Mouse (Mus musculus) CH12.LX (cell line): ENCODE results near the gene Vmn2r118. TPM values are rescaled to one million over a fixed set of nuclear protein-coding genes. Genes with fewer than 3 reads are reported as not detected.

ENCODE experiments used
- DNase-seq: peaks from one replicate; pipeline ENCODE4 v3.0.0-alpha.2; 2013; ENCODE audit errors: extremely low read depth
- H3K27ac ChIP-seq: 2 replicates; pipeline ENCODE4 v1.5.1; 2012; ENCODE audit warnings: low read depth, mild to moderate bottlenecking, control low read depth, moderate library complexity; ENCODE audit not compliant: insufficient read depth
- H3K27me3 ChIP-seq: replicated peaks from 2 replicates; pipeline ENCODE3; 2012; ENCODE audit warnings: inconsistent platforms
- H3K36me3 ChIP-seq, 2 experiments: replicated peaks in 1 of 2; 2 replicates each; pipeline versions ENCODE3 to v1.6.1; 2012; ENCODE audit warnings: inconsistent platforms in 1 of 2, low read length in 1 of 2, mild to moderate bottlenecking in 1 of 2, mixed read lengths in 1 of 2, moderate library complexity in 1 of 2; ENCODE audit not compliant: control insufficient read depth in 1 of 2, insufficient read depth in 1 of 2
- H3K4me1 ChIP-seq, 2 experiments: 2 replicates each; pipeline ENCODE4 v1.6.1; 2012; ENCODE audit warnings: inconsistent platforms in 1 of 2, moderate library complexity in 1 of 2; ENCODE audit not compliant: insufficient read depth in 2 of 2, control insufficient read depth in 1 of 2
- H3K4me2 ChIP-seq: 2 replicates; pipeline ENCODE4 v1.6.1; 2012; ENCODE audit warnings: low read depth, mild to moderate bottlenecking, control low read depth; ENCODE audit not compliant: poor library complexity, insufficient read depth, severe bottlenecking
- H3K4me3 ChIP-seq, 3 experiments: fragments of 150-350 bp in 1 of 3; sonication (generic) in 1 of 3; replicated peaks in 1 of 3; 2 replicates each; pipeline versions ENCODE3 to v1.5.1; 2011 to 2012; ENCODE audit warnings: low read depth in 2 of 3, low read length in 2 of 3, mild to moderate bottlenecking in 2 of 3, moderate library complexity in 2 of 3, control low read depth in 1 of 3, improper control_type of control experiment in 1 of 3, inconsistent platforms in 1 of 3, mixed read lengths in 1 of 3; ENCODE audit not compliant: poor library complexity in 1 of 3
- H3K79me2 ChIP-seq: replicated peaks from 2 replicates; pipeline ENCODE4 v1.6.1; 2012; ENCODE audit warnings: mild to moderate bottlenecking, moderate library complexity; ENCODE audit not compliant: control insufficient read depth, poor library complexity, insufficient read depth, severe bottlenecking; ENCODE audit errors: extremely low read depth
- H3K9ac ChIP-seq: 2 replicates; pipeline ENCODE4 v1.6.1; 2012; ENCODE audit warnings: low read depth, mild to moderate bottlenecking, control low read depth, moderate library complexity; ENCODE audit not compliant: insufficient read depth
- H3K9me3 ChIP-seq: replicated peaks from 2 replicates; pipeline ENCODE3; 2012; ENCODE audit warnings: low read length, inconsistent platforms, mixed read lengths
- BHLHE40 ChIP-seq: IDR thresholded peaks from 2 replicates; pipeline ENCODE4 v1.6.1; 2011; ENCODE audit warnings: mild to moderate bottlenecking, low read depth, low read length, improper control_type of control experiment
- CHD2 ChIP-seq: IDR thresholded peaks from 2 replicates; pipeline ENCODE4 v1.6.1; 2011; ENCODE audit warnings: low read length, improper control_type of control experiment
- CTCF ChIP-seq, 2 experiments: IDR thresholded peaks in 1 of 2; conservative IDR thresholded peaks in 1 of 2; 2 replicates each; pipeline ENCODE4 v1.5.1; 2011 to 2012; ENCODE audit warnings: low read depth in 2 of 2, low read length in 2 of 2, improper control_type of control experiment in 1 of 2, inconsistent platforms in 1 of 2, mild to moderate bottlenecking in 1 of 2, moderate library complexity in 1 of 2
- EP300 ChIP-seq: IDR thresholded peaks from 2 replicates; pipeline ENCODE4 v1.6.1; 2011; ENCODE audit warnings: low read length, improper control_type of control experiment
- ETS1 ChIP-seq: conservative IDR thresholded peaks from 2 replicates; pipeline ENCODE4 v1.6.1; 2012; ENCODE audit warnings: low read depth, mild to moderate bottlenecking, inconsistent platforms, low read length, improper control_type of control experiment, moderate library complexity
- GABPA ChIP-seq: IDR thresholded peaks from 2 replicates; pipeline ENCODE4 v1.6.1; 2012; ENCODE audit warnings: low read depth, low read length, improper control_type of control experiment, inconsistent platforms; ENCODE audit not compliant: insufficient replicate concordance
- HCFC1 ChIP-seq: IDR thresholded peaks from 2 replicates; pipeline ENCODE4 v1.6.1; 2012; ENCODE audit warnings: low read depth, mild to moderate bottlenecking, inconsistent platforms, low read length, improper control_type of control experiment
- IRF4 ChIP-seq: IDR thresholded peaks from 2 replicates; pipeline ENCODE4 v1.6.1; 2014; ENCODE audit warnings: low read depth, mild to moderate bottlenecking, inconsistent platforms, low read length, improper control_type of control experiment
- JUND ChIP-seq: conservative IDR thresholded peaks from 2 replicates; pipeline ENCODE4 v1.6.1; 2011; ENCODE audit warnings: low read depth, low read length, improper control_type of control experiment
- KAT2A ChIP-seq: IDR thresholded peaks from 2 replicates; pipeline ENCODE4 v1.6.1; 2012; ENCODE audit warnings: low read length, improper control_type of control experiment, inconsistent platforms; ENCODE audit not compliant: insufficient replicate concordance
- MAX ChIP-seq: IDR thresholded peaks from 2 replicates; pipeline ENCODE4 v1.6.1; 2011; ENCODE audit warnings: low read length, improper control_type of control experiment
- MXI1 ChIP-seq: IDR thresholded peaks from 2 replicates; pipeline ENCODE4 v1.6.1; 2011; ENCODE audit warnings: mild to moderate bottlenecking, low read depth, low read length, improper control_type of control experiment
- MYC ChIP-seq: IDR thresholded peaks from 2 replicates; pipeline ENCODE4 v1.6.1; 2011; ENCODE audit warnings: low read depth, mild to moderate bottlenecking, improper control_type of control experiment, low read length
- NRF1 ChIP-seq: IDR thresholded peaks from 2 replicates; pipeline ENCODE4 v1.6.1; 2014; ENCODE audit warnings: low read depth, mild to moderate bottlenecking, inconsistent platforms, low read length, improper control_type of control experiment, moderate library complexity
- POLR2A ChIP-seq: IDR thresholded peaks from 2 replicates; pipeline ENCODE4 v1.6.1; 2011; ENCODE audit warnings: low read depth, mild to moderate bottlenecking, improper control_type of control experiment, low read length
- POLR2AphosphoS2 ChIP-seq: IDR thresholded peaks from 2 replicates; pipeline ENCODE4 v1.6.1; 2011; ENCODE audit warnings: low read depth, low read length, improper control_type of control experiment
- RAD21 ChIP-seq: IDR thresholded peaks from 2 replicates; pipeline ENCODE4 v1.6.1; 2011; ENCODE audit warnings: low read depth, mild to moderate bottlenecking, low read length, improper control_type of control experiment, moderate library complexity
- RCOR1 ChIP-seq: conservative IDR thresholded peaks from 2 replicates; pipeline ENCODE4 v1.6.1; 2012; ENCODE audit warnings: low read depth, mild to moderate bottlenecking, inconsistent platforms, low read length, improper control_type of control experiment
- SIN3A ChIP-seq: IDR thresholded peaks from 2 replicates; pipeline ENCODE4 v1.6.1; 2012; ENCODE audit warnings: low read length, improper control_type of control experiment, inconsistent platforms
- USF2 ChIP-seq: conservative IDR thresholded peaks from 2 replicates; pipeline ENCODE4 v1.6.1; 2011; ENCODE audit warnings: low read depth, low read length, improper control_type of control experiment
- ZC3H11A ChIP-seq: IDR thresholded peaks from 2 replicates; pipeline ENCODE4 v1.6.1; 2012; ENCODE audit warnings: low read depth, mild to moderate bottlenecking, inconsistent platforms, low read length, improper control_type of control experiment
- ZKSCAN1 ChIP-seq: IDR thresholded peaks from 2 replicates; pipeline ENCODE4 v1.6.1; 2012; ENCODE audit warnings: low read depth, inconsistent platforms, low read length, improper control_type of control experiment, borderline replicate concordance
- ZNF384 ChIP-seq: IDR thresholded peaks from 2 replicates; pipeline ENCODE4 v1.6.1; 2012; ENCODE audit warnings: low read depth, low read length, improper control_type of control experiment, inconsistent platforms
- dilution Hi-C: fragments of 300-500 bp; cut with MboI; formaldehyde crosslinking; loops from 2 replicates; pipeline ENCODE4 v1.14.3; 2020; ENCODE audit warnings: low sequenced_read_pairs; ENCODE audit not compliant: extremely low pct_unique_long_range_greater_than_20kb, extremely low pct_ligation_motif_present
- in situ Hi-C: fragments of 300-500 bp; cut with MboI; formaldehyde crosslinking; loops from 3 replicates; pipeline ENCODE4 v1.14.3; 2019; ENCODE audit warnings: low sequenced_read_pairs, low pct_ligation_motif_present, low pct_unique_long_range_greater_than_20kb, mixed read lengths
- polyA plus RNA-seq: library from polyadenylated mRNA; unstranded; fragments of >175 nt; gene quantifications from 2 replicates; pipeline ENCODE4 v1.2.1, GENCODE M21; 2012; ENCODE audit warnings: low read depth; ENCODE audit not compliant: insufficient read length
- total RNA-seq, 2 experiments: library from RNA; depleted of rRNA; stranded (reverse); fragments of 300-350 nt in 1 of 2; fragments of >200 nt in 1 of 2; gene quantifications; 2 replicates each; pipeline ENCODE4 v1.2.3; 2012 to 2014

The Vmn2r118 gene
- total RNA-seq (2012; rRNA removed) (not detected in 2 replicates), total RNA-seq (2014; rRNA removed) (not detected in 2 replicates), polyA plus RNA-seq (not detected in 2 replicates)

DNA sequence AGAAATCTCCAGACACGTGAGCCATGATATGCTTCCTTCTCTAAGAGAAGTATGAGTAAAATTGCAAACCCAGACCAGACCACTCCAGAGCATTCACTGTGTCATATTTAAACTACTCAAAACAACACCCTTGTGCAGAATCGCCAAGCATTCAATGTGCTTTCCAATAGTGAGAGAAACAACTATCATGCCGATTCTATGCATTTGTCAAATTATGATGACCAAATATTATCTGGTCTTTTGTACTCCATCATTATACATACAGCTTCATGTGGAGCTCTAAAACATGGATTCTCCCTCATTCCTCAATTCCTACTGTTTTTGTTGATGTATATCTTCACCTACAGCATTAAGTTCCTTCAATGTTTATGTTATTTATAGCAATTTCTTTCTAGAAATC is at the start of gene Vmn2r118:
Gene Vmn2r118, minus strand, starts transcription at position 101 of the 400 bp plus-strand sequence.
- H3K9me3 ChIP-seq: no peaks in the 10 kb centered on the region
- H3K27me3 ChIP-seq: no peaks in the 10 kb centered on the region
- no peak for TF ChIP-seq POLR2AphosphoS2
- no peak for TF ChIP-seq ZKSCAN1
- no peak for TF ChIP-seq ZC3H11A
- no peak for TF ChIP-seq MXI1
- no peak for TF ChIP-seq POLR2A
- no peak for TF ChIP-seq USF2
- TF ChIP-seq ETS1: no peak
- TF ChIP-seq CTCF (conservative IDR thresholded peaks at IDR 0.05 in 1 of 2, IDR thresholded peaks at IDR 0.05 in 1 of 2; ENCODE audit: low read depth in 2 of 2, low read length in 2 of 2): no peak
- TF ChIP-seq CHD2: no peak
- no peak for TF ChIP-seq HCFC1
- no peak for TF ChIP-seq MAX
- no peak for TF ChIP-seq ZNF384
- no peak within 1 kb of the TSS for H3K4me2 ChIP-seq
- no peak within 1 kb of the TSS for H3K4me3 ChIP-seq
- in situ Hi-C loops: no loop called here
- H3K27ac ChIP-seq: no peak within 1 kb of the TSS
- H3K4me1 ChIP-seq: no peaks in the 10 kb centered on the region
- no peaks in the 10 kb centered on the region for H3K79me2 ChIP-seq
- no peak within 1 kb of the TSS for H3K9ac ChIP-seq
- no peak for DNase-seq
- no peaks in the 10 kb centered on the region for H3K36me3 ChIP-seq
- dilution Hi-C loops: no loop called here

DNA sequence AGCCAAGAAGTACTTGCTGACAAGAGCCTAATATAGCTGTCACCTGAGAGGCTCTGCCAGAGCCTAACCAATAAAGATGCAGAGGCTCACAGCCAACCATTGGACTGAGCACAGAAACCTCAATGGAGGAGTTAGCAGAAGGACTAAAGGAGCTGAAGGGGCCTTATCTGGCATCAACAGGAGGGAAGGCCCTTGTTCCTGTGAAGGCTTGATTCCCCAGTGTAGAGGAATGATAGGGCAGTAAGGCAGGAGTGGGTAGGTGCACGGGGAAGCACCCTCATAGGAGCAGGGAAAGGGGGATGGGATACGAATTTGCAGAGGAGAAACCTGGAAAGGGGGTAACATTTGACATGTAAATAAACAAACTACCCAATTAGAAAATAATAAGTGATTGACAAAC is 36.1 kb upstream of the Vmn2r118 start:
- no peaks in the 10 kb centered on the region for H3K9me3 ChIP-seq
- no peak for DNase-seq
- H3K9ac ChIP-seq: no peak overlapping the region
- in situ Hi-C loops: no loop called here
- no peaks in the 10 kb centered on the region for H3K27me3 ChIP-seq
- H3K79me2 ChIP-seq: no peaks in the 10 kb centered on the region
- dilution Hi-C loops: no loop called here
- no peak overlapping the region for H3K4me2 ChIP-seq
- H3K36me3 ChIP-seq: peaks cover 3 to 17% of the 10 kb centered on the region in 2 experiments
- H3K27ac ChIP-seq: no peak overlapping the region
- no peaks in the 10 kb centered on the region for H3K4me1 ChIP-seq
- TF ChIP-seq MAX: no peak
- no peak for TF ChIP-seq MXI1
- no peak for TF ChIP-seq USF2
- TF ChIP-seq CTCF (conservative IDR thresholded peaks at IDR 0.05 in 1 of 2, IDR thresholded peaks at IDR 0.05 in 1 of 2; ENCODE audit: low read depth in 2 of 2, low read length in 2 of 2): no peak
- no peak for TF ChIP-seq CHD2
- no peak for TF ChIP-seq GABPA
- no peak for TF ChIP-seq IRF4
- H3K4me3 ChIP-seq: no peak overlapping the region

DNA sequence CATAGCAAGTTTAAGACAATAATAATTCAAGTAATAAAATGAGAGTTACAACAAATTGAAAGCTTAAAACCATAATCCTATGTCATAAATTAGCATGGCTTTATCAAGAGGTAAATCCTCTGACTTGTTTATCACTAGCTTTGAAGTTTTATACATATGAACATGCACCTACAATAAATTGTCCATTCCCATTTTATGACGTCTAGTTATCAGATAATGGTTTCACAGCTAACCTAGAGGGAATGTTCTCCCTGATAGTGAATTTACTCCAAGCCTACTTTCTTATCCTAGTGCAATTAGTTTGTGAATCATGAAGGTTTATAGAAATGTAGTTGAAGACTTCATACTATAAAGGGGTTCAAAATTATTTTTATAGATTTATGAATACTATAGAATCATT is 34.2 kb downstream of the Vmn2r118 start:
- DNase-seq: no peak
- no peak overlapping the region for H3K27ac ChIP-seq

More for the DNA sequence above, 34.2 kb downstream of the Vmn2r118 start:
- H3K4me1 ChIP-seq: no peaks in the 10 kb centered on the region
- TF ChIP-seq HCFC1 (no peak), SIN3A (no peak), NRF1 (no peak), MYC (no peak), RCOR1 (no peak), ETS1 (no peak), JUND (no peak), RAD21 (no peak), EP300 (no peak), BHLHE40 (no peak), KAT2A (no peak)
- no peak overlapping the region for H3K4me2 ChIP-seq
- no peak overlapping the region for H3K4me3 ChIP-seq
- H3K36me3 ChIP-seq: no peaks in the 10 kb centered on the region
- dilution Hi-C loops (no loop called here), in situ Hi-C loops (no loop called here)
- H3K27me3 ChIP-seq: peaks cover 12% of the 10 kb centered on the region
- H3K9ac ChIP-seq: no peak overlapping the region
- H3K9me3 ChIP-seq: no peaks in the 10 kb centered on the region
- no peaks in the 10 kb centered on the region for H3K79me2 ChIP-seq
